Mouse (Mus musculus) cerebellum, adult 11-12 months (tissue): Measurements from ENCODE around the gene 1700031F05Rik.
"Not testable (repeated sequence)": the region's sequence is repeated elsewhere in the genome, so short reads cannot be mapped to it uniquely, and the experiment has no call there.

Experiments used
- DNase-seq: peaks from one replicate; pipeline ENCODE4 v3.0.0; 2022

Gene 1700031F05Rik

DNA sequence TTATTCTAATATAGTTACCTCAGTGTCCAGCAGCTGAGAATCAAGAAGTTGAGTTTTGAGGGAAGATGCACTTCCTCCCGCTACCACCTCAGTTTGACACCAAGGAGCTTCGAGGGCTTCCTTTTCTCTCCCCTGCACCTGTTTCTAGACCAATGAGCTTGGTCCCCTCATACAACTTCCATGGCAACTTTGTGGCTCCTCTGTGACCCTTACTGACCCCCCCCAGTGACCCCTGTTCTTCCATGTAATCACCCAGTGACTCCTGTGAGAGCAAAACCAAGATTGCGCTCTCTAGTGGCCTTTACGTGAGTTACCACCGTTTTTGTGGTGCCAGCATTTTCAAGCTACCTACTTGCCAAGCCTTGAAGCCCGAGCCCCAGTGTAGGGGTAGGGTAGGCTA, at the start of gene 1700031F05Rik:
Gene 1700031F05Rik (minus strand): TSS at position 101 of the 400 bp plus-strand sequence.
- DNase-seq: no peak

- not testable (repeated sequence) for DNase-seq
Observed at GRCm38 (mm10) chrX:102914823-102915222, 47.1 kb upstream of the 1700031F05Rik start.

DNA sequence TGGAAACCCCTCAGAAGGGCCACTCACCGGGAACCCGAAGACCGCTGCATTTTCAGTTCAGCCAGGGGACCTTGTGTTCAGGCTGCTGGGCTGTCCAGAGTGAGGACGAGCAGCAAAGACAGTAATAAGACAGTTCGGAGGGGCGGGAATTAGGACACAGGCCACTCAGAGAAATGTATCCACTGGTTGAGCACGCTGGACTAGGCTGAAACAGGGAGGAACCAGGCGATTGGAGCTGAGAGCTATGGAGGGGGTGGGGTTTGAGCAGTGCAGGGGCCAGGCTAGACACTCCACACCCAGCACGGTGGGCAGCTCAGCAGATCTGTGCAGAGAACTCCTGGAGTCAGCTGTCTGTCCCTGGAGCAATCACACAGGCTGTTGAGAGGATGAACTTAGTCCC, 40.8 kb upstream of the 1700031F05Rik start, which contains the start of the genes Dmrtc1a and 1700011M02Rik:
Gene Dmrtc1a (minus strand): TSS at position 101 of the 400 bp plus-strand sequence.
Gene 1700011M02Rik (plus strand): TSS at position 319 of the 400 bp plus-strand sequence.
- DNase-seq: not testable (repeated sequence)

DNA sequence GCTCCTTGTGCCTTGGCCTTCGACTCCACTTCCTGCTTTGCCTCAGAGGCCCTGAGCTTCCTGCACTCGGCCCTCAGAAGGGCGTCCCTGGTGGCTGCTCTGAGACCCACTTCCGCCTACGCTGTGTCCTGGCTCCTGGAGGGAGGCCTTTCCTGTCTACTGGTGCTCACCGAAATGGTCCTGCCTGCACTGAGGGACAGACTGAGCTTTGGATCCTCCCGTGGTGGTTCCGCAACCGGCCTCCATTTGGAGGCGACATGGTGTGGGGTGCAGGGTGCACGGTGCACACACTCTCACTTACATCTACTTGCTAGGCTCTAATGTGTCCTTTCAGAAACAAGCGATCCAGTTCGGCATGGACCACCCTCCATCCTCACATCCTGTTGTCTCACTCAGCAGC, 13.3 kb downstream of the 1700031F05Rik start, which contains the start of gene Dmrtc1c2:
Gene Dmrtc1c2 (minus strand): TSS at position 101 of the 400 bp plus-strand sequence.
- DNase-seq: not testable (repeated sequence)

GRCm38 (mm10) chrX:102812311-102812710, 55.5 kb downstream of the 1700031F05Rik start:
- DNase-seq: no peak
